Mouse (Mus musculus): ENCODE results near the gene Nup210l.
"Not testable (repeated sequence)": the region's sequence is repeated elsewhere in the genome, so short reads cannot be mapped to it uniquely, and the experiment has no call there.

The Nup210l gene

GRCm38 (mm10) chr3:90231507-90232333, 127.8 kb downstream of the Nup210l start, which contains the start of gene Jtb:
TSS of gene Jtb (plus strand) at chr3:90231597.
- peak; percentile 89 for DNase-seq

- no peak for DNase-seq
Observed at GRCm38 (mm10) chr3:90241251-90241650, 137.3 kb downstream of the Nup210l start.

- DNase-seq, result no peak
Observed at GRCm38 (mm10) chr3:90241669-90242358, 137.9 kb downstream of the Nup210l start.

- DNase-seq, result no peak
Observed at GRCm38 (mm10) chr3:90242984-90243775, 139.2 kb downstream of the Nup210l start, which contains the start of gene Creb3l4. TSS of gene Creb3l4 (minus strand) at chr3:90243512.

DNA sequence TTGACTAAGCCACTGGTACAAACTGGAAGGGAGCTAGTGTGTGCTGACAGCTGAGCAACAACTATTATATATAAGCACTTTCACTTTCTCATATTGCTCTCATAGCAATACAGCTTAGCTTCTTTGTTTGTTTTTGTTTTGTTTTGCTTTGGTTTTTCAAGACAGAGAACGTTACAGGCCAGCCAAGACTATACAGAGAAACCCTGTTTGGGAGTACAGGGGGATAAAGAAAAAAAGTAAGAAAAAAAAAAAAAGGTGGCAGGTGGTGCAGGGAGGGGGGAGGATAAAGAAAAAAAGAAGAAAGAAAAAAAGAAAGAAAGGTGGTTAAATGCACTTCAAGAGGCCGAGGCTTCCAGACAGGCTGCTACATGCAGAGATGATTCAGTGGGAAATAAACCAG, 141.5 kb downstream of the Nup210l start:
- no peak for DNase-seq

GRCm38 (mm10) chr3:90247630-90247959, 143.7 kb downstream of the Nup210l start:
- DNase-seq, result no peak

- peak; percentile 89 for DNase-seq
Observed at GRCm38 (mm10) chr3:90247960-90248745, 144.2 kb downstream of the Nup210l start, which contains the start of gene Slc39a1. TSS of gene Slc39a1 (plus strand) at chr3:90248172.

DNA sequence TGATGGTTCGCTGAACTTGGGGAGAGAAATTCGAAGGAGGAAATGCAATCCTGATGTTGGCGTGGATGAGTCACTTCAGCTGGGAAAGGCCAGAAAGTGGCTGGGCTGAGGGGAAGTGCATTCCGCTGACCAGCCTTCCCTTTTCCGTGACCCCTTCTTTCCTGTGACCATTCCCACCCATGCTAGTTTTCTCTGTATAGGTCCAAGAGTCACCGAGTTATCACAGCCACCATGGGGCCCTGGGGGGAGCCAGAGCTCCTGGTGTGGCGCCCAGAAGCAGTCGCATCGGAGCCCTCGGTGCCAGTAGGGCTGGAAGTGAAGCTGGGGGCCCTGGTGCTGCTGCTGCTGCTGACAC, 144.8 kb downstream of the Nup210l start:
- no peak for DNase-seq

DNA sequence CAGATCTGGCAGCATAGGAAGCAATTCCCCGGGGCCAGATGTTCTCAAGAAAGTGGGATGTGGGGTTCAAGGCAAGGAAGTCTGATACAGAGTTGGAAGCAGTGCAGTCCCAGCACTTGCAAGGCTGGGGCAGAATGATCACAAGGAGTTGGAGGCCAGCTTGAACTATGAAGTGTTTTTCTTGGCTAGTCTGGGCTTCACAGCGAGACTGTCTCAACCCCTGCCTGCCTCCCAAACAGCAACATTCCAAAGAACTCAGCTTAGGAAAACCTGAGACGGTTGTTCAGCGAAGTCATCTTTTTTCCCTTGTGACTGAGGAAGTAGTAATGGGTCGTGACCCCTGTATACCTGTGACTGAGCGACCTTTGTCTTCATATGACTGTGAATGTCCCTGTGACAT, 146.9 kb downstream of the Nup210l start:
- no peak for DNase-seq

DNA sequence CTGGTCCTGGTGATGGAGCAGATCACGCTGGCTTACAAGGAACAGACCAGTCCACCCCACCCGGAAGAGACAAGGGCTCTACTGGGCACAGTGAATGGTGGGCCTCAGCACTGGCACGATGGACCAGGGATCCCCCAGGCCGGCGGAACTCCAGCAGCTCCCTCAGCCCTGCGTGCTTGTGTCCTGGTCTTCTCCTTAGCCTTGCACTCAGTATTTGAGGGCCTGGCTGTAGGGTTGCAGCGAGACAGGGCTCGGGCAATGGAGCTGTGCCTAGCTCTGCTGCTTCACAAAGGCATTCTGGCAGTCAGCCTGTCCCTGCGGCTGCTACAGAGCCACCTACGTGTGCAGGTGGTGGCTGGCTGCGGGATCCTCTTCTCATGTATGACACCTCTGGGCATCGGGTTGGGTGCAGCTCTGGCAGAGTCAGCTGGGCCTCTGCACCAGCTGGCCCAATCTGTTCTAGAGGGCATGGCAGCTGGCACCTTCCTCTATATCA, 147.8 kb downstream of the Nup210l start:
- DNase-seq, result not testable (repeated sequence)

DNA sequence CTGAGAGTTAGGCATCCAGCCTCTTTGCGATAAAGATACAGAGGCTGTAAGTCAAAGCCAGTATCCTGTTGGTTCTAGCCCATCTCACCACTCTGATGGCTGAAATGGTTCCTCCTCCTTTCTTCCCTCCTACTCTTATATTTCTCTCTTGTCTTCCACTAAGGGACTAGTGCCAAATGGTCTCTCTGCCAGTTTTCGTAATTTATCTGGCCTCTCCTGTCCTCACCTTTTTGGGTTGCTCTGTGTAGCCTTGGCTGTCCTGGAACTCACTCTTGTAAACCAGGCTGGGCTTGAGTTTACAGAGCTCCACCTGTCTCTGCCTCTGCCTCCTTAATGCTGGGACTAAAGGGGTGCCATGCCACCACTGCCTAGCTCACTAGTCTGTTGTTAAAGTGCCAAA, 148.7 kb downstream of the Nup210l start:
- DNase-seq, result not testable (repeated sequence)

GRCm38 (mm10) chr3:90253174-90253573, 149.2 kb downstream of the Nup210l start:
- DNase-seq, result peak; percentile 33

DNA sequence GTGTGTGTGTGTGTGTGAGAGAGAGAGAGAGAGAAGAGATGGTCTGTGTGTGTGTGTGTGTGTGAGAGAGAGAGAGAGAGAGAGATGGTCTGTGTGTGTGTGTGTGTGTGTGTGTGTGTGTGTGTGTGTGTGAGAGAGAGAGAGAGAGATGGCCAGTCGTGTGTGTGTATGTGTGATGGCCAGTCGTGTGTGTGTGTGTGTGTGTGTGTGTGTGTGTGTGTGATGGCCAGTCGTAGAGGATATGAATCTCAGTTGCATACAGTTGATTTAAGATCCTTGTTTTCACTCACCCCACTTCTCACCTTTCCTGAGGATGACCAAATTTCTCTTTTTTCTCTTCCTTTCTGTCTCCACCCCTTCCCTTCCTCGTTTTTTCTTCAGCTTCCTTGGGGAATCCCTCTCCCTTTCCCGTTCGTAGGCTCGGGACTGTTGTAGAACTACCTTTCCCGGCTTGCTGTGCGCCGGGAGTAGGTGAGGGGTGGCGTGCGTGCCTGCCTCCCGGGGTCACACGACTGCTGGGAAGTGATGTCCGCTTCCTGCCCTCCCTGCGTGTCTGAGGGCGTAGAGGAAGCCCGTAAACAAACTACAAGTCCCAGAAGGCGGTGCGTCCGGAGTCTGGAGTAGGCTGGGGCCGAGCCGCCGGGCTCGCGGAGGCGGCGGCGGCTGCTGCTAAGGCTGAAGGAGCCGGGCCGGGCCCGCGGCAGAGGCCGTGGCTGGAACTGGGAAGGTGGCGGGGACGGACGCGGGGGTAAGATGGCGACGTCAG, 149.9 kb downstream of the Nup210l start, which contains the start of gene Crtc2:
Gene Crtc2 (plus strand): TSS at position 511 of the 766 bp plus-strand sequence.
- DNase-seq, result peak; percentile 95

DNA sequence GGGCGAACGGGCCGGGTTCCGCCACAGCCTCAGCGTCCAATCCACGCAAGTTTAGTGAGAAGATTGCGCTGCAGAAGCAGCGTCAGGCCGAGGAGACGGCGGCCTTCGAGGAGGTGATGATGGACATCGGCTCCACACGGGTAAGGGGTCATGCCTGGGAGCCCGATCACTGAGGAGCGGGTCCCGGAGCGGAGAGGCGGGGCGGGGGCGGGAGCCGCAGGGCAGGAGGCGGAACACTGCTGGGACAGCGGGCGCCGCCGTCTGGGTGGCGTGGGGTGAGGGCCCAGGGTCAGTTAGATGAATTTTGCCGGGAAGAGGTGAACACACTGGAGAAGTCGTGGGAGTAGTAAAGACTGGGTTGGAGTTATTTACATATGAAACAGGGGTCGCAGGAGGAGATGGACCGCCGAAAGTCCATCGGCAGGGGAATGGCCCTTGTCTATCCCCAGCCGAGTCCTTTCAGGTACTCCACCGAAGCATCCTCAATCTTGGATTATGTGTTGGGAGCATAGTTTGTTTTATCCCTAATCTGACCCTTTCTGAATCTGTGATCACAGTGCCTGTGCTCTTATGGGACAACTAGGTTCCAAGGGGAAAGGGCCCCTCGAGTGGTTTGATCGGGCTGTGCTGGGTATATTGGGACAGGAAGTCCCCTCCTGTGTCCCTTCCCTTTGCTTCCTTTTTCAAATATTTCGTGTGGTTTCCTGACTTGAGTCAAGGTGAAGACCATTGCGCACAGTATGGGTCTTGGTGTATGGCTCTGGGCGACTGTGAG, 150.7 kb downstream of the Nup210l start:
- peak; percentile 41 for DNase-seq

- DNase-seq, result no peak
Observed at GRCm38 (mm10) chr3:90255194-90255565, 151.2 kb downstream of the Nup210l start.

GRCm38 (mm10) chr3:90255784-90256353, 151.9 kb downstream of the Nup210l start:
- DNase-seq, result peak; percentile 22

GRCm38 (mm10) chr3:90256731-90257530, 153.0 kb downstream of the Nup210l start:
- peak; percentile 95 for DNase-seq

GRCm38 (mm10) chr3:90258521-90258920, 154.6 kb downstream of the Nup210l start:
- DNase-seq, result no peak

Measured in cerebellum, adult 8-10 months (tissue).